8 mouse cellular contexts compared by ENCODE assay signal in the genomic region with DNA sequence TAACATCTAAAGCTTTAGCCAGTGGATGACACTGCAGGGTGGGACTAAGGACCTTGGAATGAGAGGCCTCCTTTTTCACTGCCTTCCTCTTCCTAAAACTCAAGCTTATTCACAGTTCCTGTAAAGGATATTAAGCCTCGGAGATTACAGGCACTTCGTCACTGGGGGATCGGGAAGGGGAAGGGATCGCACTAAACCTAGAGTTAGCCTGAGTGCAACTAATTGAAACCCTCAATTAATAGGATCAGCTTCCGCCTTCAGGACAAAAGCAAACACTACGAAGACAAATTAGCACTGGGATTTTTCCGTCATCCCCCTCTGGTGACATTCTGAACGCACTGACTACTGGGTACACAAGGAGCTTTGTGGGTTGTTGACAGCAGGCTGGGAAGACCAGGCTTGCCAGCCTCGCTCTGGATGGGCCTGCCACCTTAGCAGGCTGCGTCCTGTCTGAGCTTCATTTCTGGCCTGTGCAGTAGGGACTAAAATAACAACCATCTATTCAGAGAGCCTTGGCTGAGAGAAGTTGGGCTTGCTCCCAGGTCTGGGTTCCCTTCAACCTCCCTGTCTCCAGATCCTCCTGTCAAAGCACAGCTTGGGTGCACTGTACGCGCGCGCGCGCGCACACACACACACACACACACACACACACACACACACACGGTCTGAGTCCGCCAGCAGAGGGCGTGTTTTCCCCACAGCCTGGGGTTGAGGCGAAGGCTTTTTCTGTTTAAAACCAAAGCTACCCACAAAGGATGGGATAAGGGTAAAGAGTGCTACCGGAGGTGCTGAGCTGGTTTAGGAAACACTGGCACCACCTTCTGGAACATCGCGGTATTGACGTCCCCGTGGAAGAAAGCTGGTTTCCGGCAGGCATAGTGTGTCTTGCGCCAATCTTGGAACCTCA.
A peak's percentile ranks its signal among the peaks of the same experiment; 100 is the strongest.
DNase-seq lines count a peak whose midpoint lies in the region; ATAC-seq and TF ChIP-seq lines count a peak whose summit lies in the region.

No protein-coding gene starts in this region.

- in situ Hi-C loops in Patski (cut with MboI; ENCODE audit: low pct_unique_long_range_greater_than_20kb): loop anchor here (5.0 to 10.0 kb wide), 2 partner anchors 144 to 526 kb away; no protein-coding TSS in a partner anchor

- peak; percentile 89 for TF ChIP-seq CTCF in Patski (IDR thresholded peaks at IDR 0.05)

- H3K27ac ChIP-seq in hindbrain, embryonic 15.5 days (replicated peaks): peak overlapping the region; percentile 53; the same call in 1 of the 2 replicates

- H3K9ac ChIP-seq in hindbrain, embryonic 15.5 days: no peak overlapping the region

- ATAC-seq in Patski: peak; percentile 66
- peak; percentile 92 for ATAC-seq in hindbrain, embryonic 15.5 days (ENCODE audit: low FRiP score, low read depth)

- no peaks in the 10 kb centered on the region for H3K27me3 ChIP-seq in Patski
- H3K27me3 ChIP-seq in hindbrain, embryonic 15.5 days: 0 out of 2 replicates have a peak, but pooled peaks cover 3% of the 10 kb centered on the region

- WGBS in hindbrain, embryonic 15.5 days: 28% methylated on average over 28 of the region's 28 CpGs

- CTCF ChIA-PET in Patski (lab: Charles Lee): interaction anchor here (0.6 to 3.1 kb wide), 28 partner anchors 10 to 525 kb away, joined by 3 to 38 read pairs (median 4); no protein-coding TSS in a partner anchor

- H3K4me3 ChIP-seq in hindbrain, embryonic 15.5 days: no peak overlapping the region

- no peaks in the 10 kb centered on the region for H3K36me3 ChIP-seq in hindbrain, embryonic 15.5 days

- no peaks in the 10 kb centered on the region for H3K9me3 ChIP-seq in hindbrain, embryonic 15.5 days

- peak overlapping the region; percentile 38 for H3K4me2 ChIP-seq in hindbrain, embryonic 15.5 days

- H3K4me1 ChIP-seq in hindbrain, embryonic 15.5 days (replicated peaks): peaks cover 13% of the 10 kb centered on the region

- POLR2A ChIA-PET in Patski (lab: Charles Lee): interaction anchor here (0.6 to 0.7 kb wide), 2 partner anchors 130 to 364 kb away, joined by 3 to 4 read pairs; no protein-coding TSS in a partner anchor

- peak; percentile 34 for DNase-seq in Patski (ENCODE audit: low read depth, low spot score)
- peak; percentile 94 to 97 for DNase-seq in cerebellum, postnatal 14 days
- peak; percentile 64 for DNase-seq in gastrocnemius, adult 18-20 months (ENCODE audit: low spot score)
- peak; percentile 77 for DNase-seq in layer of hippocampus, postnatal 36 days
- DNase-seq in lung, postnatal 25 days (ENCODE audit: low spot score): peak; percentile 90
- peak; percentile 88 to 91 for DNase-seq in right cerebral cortex, adult 2 months (ENCODE audit: low spot score in 2 of 2)
- peak; percentile 32 for DNase-seq in urinary bladder, postnatal 10 days (ENCODE audit: low spot score)

Comparison
In these comparisons a context has a peak if more than half of its experiments do, and no peak if none do; other contexts are left out.
1. DNase-seq: peak in every context shown above with its lines; median percentile 96 in cerebellum, postnatal 14 days; 90 in lung, postnatal 25 days; 90 in right cerebral cortex, adult 2 months; 77 in layer of hippocampus, postnatal 36 days; 64 in gastrocnemius, adult 18-20 months; 34 in Patski; 32 in urinary bladder, postnatal 10 days.